Mouse (Mus musculus): ENCODE data around the gene Rpl18a. TPM values are rescaled to one million over a fixed set of nuclear protein-coding genes. Genes with fewer than 3 reads are reported as not detected.
A peak's percentile ranks its signal among the peaks of the same experiment; 100 is the strongest.

Gene Rpl18a
- polyA plus RNA-seq, 1 experiment = 7,043 TPM

- no peak for TF ChIP-seq CTCF (IDR thresholded peaks at IDR 0.05; ENCODE audit: extremely low read depth, insufficient read depth, insufficient read length, insufficient replicate concordance)
- no peak for TF ChIP-seq POLR2A (IDR thresholded peaks at IDR 0.05; ENCODE audit: low read depth, low read length)
- H3K27ac ChIP-seq (ENCODE audit: insufficient read depth, low read length) = no peak overlapping the region
Observed at GRCm38 (mm10) chr8:70868559-70869198, 28.5 kb downstream of the Rpl18a start.

GRCm38 (mm10) chr8:70866566-70866965, 30.6 kb downstream of the Rpl18a start:
- H3K36me3 ChIP-seq (ENCODE audit: control insufficient read depth, insufficient read depth, low read length) = no peaks in the 10 kb centered on the region
- no peak for TF ChIP-seq POLR2A (IDR thresholded peaks at IDR 0.05; ENCODE audit: low read depth, low read length)
- TF ChIP-seq CTCF (IDR thresholded peaks at IDR 0.05; ENCODE audit: extremely low read depth, insufficient read depth, insufficient read length, insufficient replicate concordance) = no peak
- no peak for DNase-seq (ENCODE audit: low read depth in 1 of 2, low spot score in 2 of 2)
- WGBS = 86% methylated on average over 7 of the region's 7 CpGs
- no peak overlapping the region for H3K4me3 ChIP-seq (ENCODE audit: extremely low read depth, insufficient read depth, insufficient read length)
- peaks cover 17% of the 10 kb centered on the region for H3K27me3 ChIP-seq (ENCODE audit: control insufficient read depth, insufficient read depth, low read length)
- no peak overlapping the region for H3K27ac ChIP-seq (ENCODE audit: insufficient read depth, low read length)
- peaks cover 38% of the 10 kb centered on the region for H3K4me1 ChIP-seq (ENCODE audit: control insufficient read depth, insufficient read depth, insufficient read length)

More at GRCm38 (mm10) chr8:70868559-70869198, 28.5 kb downstream of the Rpl18a start:
- whole genome bisulfite sequencing = 25% methylated on average over 40 of the region's 40 CpGs
- Histone ChIP-seq H3K27me3 (ENCODE audit: control insufficient read depth, insufficient read depth, low read length) (0 out of 2 replicates have a peak, but pooled peaks cover 2% of the 10 kb centered on the region), H3K4me1 (ENCODE audit: control insufficient read depth, insufficient read depth, insufficient read length) (peaks cover 28% of the 10 kb centered on the region), H3K36me3 (ENCODE audit: control insufficient read depth, insufficient read depth, low read length) (no peaks in the 10 kb centered on the region), H3K4me3 (ENCODE audit: extremely low read depth, insufficient read depth, insufficient read length) (peak overlapping the region; percentile 27; the same call in 1 of the 2 replicates)
- peak in 1 of 2 experiments; percentile 68 for DNase-seq (ENCODE audit: low read depth in 1 of 2, low spot score in 2 of 2)

- Histone ChIP-seq H3K4me1 (ENCODE audit: control insufficient read depth, insufficient read depth, insufficient read length) (peaks cover 38% of the 10 kb centered on the region), H3K36me3 (ENCODE audit: control insufficient read depth, insufficient read depth, low read length) (no peaks in the 10 kb centered on the region), H3K27me3 (ENCODE audit: control insufficient read depth, insufficient read depth, low read length) (peaks cover 17% of the 10 kb centered on the region), H3K27ac (ENCODE audit: insufficient read depth, low read length) (0 out of 2 replicates have a peak overlapping the region, but pooled peaks have one; percentile 11), H3K4me3 (ENCODE audit: extremely low read depth, insufficient read depth, insufficient read length) (no peak overlapping the region)
- WGBS = 15% methylated on average over 12 of the region's 12 CpGs
- TF ChIP-seq CTCF (IDR thresholded peaks at IDR 0.05; ENCODE audit: extremely low read depth, insufficient read depth, insufficient read length, insufficient replicate concordance) (no peak), POLR2A (IDR thresholded peaks at IDR 0.05; ENCODE audit: low read depth, low read length) (no peak)
- DNase-seq (ENCODE audit: low read depth in 1 of 2, low spot score in 2 of 2) = no peak
Observed at GRCm38 (mm10) chr8:70866001-70866520, 31.2 kb downstream of the Rpl18a start.

- DNase-seq (ENCODE audit: low read depth in 1 of 2, low spot score in 2 of 2) = peak; percentile 100
- Histone ChIP-seq H3K4me3 (ENCODE audit: extremely low read depth, insufficient read depth, insufficient read length) (peak overlapping the region; percentile 54; the same call in 1 of the 2 replicates), H3K36me3 (ENCODE audit: control insufficient read depth, insufficient read depth, low read length) (no peaks in the 10 kb centered on the region), H3K27ac (ENCODE audit: insufficient read depth, low read length) (no peak overlapping the region), H3K27me3 (ENCODE audit: control insufficient read depth, insufficient read depth, low read length) (peaks cover 17% of the 10 kb centered on the region), H3K4me1 (ENCODE audit: control insufficient read depth, insufficient read depth, insufficient read length) (peaks cover 38% of the 10 kb centered on the region)
- whole genome bisulfite sequencing = under 1% methylated on average over 46 of the region's 46 CpGs
- TF ChIP-seq CTCF (IDR thresholded peaks at IDR 0.05; ENCODE audit: extremely low read depth, insufficient read depth, insufficient read length, insufficient replicate concordance) = no peak
- no peak for TF ChIP-seq POLR2A (IDR thresholded peaks at IDR 0.05; ENCODE audit: low read depth, low read length)
Observed at GRCm38 (mm10) chr8:70865350-70866000, 31.7 kb downstream of the Rpl18a start.

- no peaks in the 10 kb centered on the region for H3K36me3 ChIP-seq (ENCODE audit: control insufficient read depth, insufficient read depth, low read length)
- WGBS = 1% methylated on average over 24 of the region's 24 CpGs
- no peak overlapping the region for H3K27ac ChIP-seq (ENCODE audit: insufficient read depth, low read length)
- H3K4me3 ChIP-seq (ENCODE audit: extremely low read depth, insufficient read depth, insufficient read length) = peak overlapping the region; percentile 43; the same call in 1 of the 2 replicates
- H3K27me3 ChIP-seq (ENCODE audit: control insufficient read depth, insufficient read depth, low read length) = peaks cover 17% of the 10 kb centered on the region
- H3K4me1 ChIP-seq (ENCODE audit: control insufficient read depth, insufficient read depth, insufficient read length) = peaks cover 38% of the 10 kb centered on the region
- DNase-seq (ENCODE audit: low read depth in 1 of 2, low spot score in 2 of 2) = peak in 1 of 2 experiments; percentile 26
- TF ChIP-seq CTCF (IDR thresholded peaks at IDR 0.05; ENCODE audit: extremely low read depth, insufficient read depth, insufficient read length, insufficient replicate concordance) = no peak
- TF ChIP-seq POLR2A (IDR thresholded peaks at IDR 0.05; ENCODE audit: low read depth, low read length) = no peak
Observed at GRCm38 (mm10) chr8:70864712-70865221, 32.4 kb downstream of the Rpl18a start.

GRCm38 (mm10) chr8:70863956-70864711, 33.1 kb downstream of the Rpl18a start:
- Histone ChIP-seq H3K27me3 (ENCODE audit: control insufficient read depth, insufficient read depth, low read length) (peaks cover 17% of the 10 kb centered on the region), H3K27ac (ENCODE audit: insufficient read depth, low read length) (no peak overlapping the region), H3K4me1 (ENCODE audit: control insufficient read depth, insufficient read depth, insufficient read length) (peaks cover 38% of the 10 kb centered on the region), H3K4me3 (ENCODE audit: extremely low read depth, insufficient read depth, insufficient read length) (peak overlapping the region; percentile 24; the same call in 1 of the 2 replicates), H3K36me3 (ENCODE audit: control insufficient read depth, insufficient read depth, low read length) (no peaks in the 10 kb centered on the region)
- 3% methylated on average over 45 of the region's 46 CpGs for WGBS
- no peak for DNase-seq (ENCODE audit: low read depth in 1 of 2, low spot score in 2 of 2)
- TF ChIP-seq CTCF (IDR thresholded peaks at IDR 0.05; ENCODE audit: extremely low read depth, insufficient read depth, insufficient read length, insufficient replicate concordance) (no peak), POLR2A (IDR thresholded peaks at IDR 0.05; ENCODE audit: low read depth, low read length) (no peak)
